Mouse (Mus musculus) kidney, postnatal 25 days (tissue): ENCODE measurements at regions not wholly inside any gene's neighbourhood (a gene's known extent, or its start where the extent isn't known, plus 50 kb on each side); places are given as distances from the start of the nearest gene placed in this dataset.
A peak's percentile ranks its signal among the peaks of the same experiment; 100 is the strongest.

Experiments
- DNase-seq, 2 experiments: peaks; one replicate each; pipeline ENCODE4 v3.0.0; 2021; ENCODE audit warnings: mixed read lengths in 2 of 2

DNA sequence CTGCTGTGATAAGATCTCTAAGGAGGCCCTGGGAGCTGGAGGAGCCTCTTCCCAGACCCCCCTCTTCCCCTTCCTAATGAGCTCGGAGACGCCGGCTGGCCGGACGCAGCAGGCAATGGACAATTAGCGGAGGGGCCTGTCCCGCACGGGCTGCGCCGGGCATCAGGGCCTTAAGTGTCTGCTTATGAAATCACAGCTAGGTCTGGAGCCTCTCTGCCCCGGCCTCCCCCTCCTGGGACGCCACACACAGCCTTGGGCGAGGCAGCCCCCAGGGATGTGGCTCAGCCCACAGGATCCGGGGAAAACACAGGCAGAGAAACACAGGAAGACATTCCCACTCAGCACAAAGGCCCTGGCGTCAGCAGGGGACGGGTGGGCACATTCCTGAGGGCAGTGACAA is 420.6 kb downstream of the Med13l start:
- peak; percentile 39 to 77 for DNase-seq

DNA sequence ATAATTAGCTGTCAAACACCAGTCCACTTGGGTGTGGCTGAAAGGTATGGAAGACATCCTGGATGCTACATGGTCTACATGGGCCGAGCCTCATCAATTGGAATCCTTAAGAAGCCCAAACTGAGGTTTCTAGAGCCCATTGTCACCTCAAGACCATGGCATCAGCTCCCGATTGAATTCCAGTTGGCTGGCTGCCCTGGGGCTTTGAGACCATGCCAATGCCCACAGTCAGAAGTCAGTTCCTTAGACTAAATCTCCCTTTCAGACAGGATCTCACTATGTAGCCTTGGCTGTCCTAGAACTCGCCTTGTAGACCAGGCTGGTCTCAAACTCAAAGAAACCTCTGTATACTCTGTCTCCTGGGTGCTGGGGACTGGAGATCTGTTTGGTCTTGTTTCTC is 423.8 kb downstream of the Med13l start:
- DNase-seq, result peak in 1 of 2 experiments; percentile 22

DNA sequence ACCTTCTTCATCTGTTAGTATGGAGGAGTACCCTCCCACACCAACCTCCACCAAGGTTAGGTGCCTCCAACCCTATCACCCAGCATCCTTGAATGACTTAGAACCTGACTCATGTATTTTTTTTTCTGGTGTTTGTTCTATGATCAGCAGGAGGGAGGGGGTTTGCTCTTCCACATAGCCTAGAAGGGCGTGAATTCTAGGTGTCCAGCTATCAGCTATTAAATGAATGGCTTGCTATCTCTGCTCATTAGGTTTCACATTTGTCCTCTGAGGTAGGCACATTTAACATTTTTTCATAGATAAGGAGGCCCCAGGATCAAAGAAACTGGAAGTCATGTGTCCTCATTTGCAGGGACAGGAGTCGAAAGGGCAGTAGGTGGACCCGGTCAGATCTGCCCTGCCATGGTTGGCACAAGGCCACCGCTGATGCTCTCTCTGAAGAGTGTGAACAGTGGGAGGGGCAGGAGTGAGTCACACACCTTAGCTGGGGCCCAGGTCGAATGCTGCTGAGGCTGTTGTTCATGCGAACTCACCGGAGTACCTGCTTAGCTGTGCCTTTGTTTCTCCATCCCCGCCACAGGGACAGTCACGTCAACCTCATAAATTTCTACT is 424.4 kb downstream of the Med13l start:
- peak; percentile 53 to 59 for DNase-seq

DNA sequence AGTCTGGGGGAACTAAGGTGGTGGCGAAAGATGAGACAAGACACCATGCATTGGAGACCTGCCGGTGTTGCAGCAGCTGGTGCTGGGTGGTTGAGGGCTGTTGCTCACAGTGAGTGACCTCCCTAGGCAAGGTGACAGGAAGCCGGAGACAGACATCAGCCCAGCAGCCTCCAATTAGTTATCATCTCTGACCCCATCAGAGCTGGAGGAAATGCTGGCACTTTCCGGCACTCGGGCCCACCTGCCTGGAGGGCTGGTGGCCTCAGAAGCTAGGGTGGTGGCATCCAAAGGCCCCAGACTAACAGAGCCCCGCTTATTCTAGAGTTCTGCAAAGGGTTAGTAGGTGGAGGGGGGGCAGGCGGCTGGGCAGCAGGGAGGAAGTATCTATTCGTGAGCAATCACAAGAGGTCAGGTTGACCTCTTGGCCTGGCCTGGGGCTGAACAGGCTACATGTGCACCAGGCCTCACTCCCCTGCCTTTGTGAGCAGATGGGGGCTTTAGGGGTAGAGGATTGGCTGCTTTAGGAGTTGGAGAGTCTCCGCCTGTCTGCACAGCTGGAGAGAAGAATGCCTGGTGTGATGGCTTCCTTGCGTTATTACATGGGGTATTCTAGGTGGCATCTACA is 427.0 kb downstream of the Med13l start:
- DNase-seq, result no peak

DNA sequence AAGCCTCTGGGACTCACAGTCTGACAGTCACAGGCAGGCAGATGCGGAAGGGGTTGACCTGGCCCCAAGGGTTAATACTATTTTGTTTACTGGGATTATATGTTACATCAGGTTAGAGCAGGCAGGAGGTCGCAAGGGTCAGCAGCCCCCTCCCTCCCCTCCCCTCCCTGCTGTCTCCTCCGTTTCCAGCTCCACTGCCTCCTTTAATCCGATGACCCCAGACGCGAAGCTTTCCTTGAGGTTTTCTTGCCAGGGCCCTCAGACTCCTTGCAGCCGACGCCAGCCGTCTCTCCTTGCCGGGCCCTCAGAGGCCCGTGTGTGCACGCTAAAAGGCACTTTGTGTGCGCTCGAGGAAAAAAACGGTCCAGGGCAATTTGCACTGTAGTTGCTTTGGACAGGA is 438.6 kb downstream of the Med13l start:
- DNase-seq, result no peak

DNA sequence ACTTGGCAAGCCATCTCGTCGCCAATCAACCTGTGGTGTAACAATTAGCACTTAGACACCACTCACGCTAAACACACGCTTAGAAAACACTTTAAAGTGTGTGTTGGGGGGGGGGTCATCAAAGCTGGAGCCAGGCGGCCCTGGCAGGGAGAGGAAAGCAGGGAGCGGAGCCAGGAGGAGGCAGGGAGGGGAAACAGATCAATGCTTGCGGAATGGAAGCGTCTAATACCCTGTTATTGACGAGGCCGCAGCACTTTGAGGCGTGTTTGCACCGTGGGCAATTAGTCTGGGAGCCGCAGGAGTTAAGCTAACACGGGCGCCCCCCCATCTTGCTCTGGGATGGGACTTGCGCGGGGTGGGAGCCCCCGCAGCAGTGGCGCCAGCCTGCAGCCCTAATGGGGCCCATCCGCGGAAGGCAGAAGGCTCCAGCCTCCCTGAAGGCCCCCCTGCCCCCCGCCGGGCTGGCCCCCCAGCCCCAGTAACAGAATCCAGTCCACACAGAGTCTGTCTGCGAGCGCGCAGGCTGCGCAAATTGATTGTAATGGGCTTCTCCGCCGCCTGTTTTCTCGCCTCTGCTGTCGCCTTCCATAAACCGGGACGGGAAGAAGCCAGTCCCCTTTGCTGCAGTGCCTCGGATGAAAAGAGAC is 445.5 kb downstream of the Med13l start:
- DNase-seq, result no peak

DNA sequence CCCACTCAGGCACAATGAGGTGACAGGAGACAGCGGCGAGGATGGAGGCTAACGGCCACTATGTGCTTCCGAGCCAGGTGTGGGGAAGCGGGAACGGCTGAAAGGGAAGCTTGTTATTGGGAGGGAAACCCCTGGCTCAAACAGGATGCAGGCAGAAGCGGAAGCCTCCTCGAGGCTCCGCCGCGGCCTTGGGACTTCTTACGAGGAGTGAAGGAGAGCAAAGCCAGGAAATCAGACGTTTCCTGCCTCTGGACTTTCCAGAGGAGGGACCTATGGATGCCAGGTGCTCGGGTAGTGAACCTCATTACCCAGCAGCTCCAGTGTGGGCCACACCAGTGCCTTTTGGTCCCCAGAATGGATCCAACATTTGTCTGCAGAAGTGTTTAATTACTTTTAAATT is 449.6 kb downstream of the Med13l start:
- DNase-seq, result no peak

DNA sequence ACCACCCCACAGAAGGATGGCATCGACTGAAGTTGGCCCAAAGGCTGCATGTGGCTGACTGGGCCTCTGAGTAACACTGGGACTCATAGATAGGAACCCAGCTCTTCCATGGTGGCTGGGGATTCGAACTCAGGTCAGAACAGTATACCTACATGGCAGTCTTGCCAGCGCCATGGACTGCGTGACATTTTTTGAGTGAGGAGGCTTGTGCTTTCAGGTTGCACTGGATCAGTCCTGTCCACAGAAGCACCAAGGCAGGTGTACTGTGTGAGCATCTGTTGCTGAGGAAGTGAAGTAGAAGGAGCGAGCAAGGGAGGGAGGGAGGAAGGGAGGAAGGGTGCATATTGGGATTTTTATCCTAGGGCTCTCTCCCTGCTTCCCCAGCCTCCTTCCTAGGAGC is 454.7 kb downstream of the Med13l start:
- DNase-seq, result no peak

DNA sequence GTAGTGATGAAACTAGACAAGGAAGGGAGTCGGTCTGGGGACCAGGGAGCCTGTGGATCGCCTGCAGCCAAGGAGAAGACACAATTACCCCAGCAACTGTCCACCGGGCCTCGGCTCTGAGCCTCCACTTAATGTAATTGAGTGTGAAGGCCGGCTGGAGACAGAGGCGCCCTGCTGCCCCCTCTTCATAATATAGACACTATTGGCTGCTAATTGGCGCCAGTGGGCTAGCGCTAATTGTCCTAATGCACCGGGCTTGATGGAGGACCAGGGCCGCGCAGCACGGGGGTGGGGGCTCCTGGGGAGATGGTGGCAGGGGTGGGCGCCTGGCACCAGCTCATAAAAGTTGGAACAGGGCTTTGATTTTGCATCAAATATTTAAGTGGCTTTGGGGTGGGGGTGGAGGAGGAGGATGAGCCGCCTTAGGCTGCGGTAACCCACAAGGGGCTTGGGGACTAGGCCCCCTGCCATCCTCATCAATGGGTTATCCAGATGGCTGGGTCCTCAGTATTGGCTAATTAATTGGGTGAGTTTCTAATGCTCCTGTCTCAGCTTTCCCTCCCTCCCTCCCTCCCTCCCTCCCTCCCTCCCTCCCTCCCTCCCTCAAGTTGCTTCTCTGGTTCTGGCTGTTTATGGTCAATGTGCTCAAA is 455.3 kb downstream of the Med13l start:
- no peak for DNase-seq

DNA sequence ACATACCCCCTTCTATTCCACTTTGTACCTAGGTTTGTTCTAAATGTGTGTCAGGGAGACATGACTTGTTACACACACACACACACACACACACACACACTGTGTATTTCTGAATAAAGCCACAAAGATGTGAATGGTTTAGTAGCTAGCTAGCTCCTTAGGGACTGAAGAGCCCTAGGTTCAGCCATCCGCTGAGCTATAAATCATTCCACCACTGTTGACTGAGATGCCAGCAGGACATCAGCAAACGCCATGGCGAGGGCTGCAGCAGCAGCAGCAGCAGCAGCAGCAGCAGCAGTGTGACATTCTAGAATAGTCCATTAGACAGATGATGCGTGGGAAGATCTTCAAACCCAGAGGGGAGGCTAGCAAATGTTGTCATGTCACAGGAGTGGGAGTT is 455.9 kb downstream of the Med13l start:
- no peak for DNase-seq

DNA sequence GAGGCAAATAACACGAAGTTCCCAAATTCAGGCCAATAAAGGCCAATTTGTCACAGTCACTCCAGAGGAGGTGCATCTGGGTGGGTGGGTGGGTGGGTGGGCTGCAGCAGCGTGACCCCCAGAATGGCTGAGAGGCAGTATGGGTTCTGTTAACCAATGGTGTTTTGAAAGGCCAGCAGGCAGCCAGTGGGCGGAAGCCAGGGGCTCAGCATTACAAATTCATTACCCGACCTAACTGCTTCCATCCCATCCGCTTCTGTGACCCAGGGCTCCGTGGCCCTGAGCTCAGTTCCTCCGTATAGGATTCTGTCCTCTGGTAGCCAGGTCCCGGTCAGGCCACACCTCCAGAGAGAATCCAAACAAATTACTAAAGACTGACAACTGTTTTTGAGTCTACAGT is 463.5 kb downstream of the Med13l start:
- no peak for DNase-seq

DNA sequence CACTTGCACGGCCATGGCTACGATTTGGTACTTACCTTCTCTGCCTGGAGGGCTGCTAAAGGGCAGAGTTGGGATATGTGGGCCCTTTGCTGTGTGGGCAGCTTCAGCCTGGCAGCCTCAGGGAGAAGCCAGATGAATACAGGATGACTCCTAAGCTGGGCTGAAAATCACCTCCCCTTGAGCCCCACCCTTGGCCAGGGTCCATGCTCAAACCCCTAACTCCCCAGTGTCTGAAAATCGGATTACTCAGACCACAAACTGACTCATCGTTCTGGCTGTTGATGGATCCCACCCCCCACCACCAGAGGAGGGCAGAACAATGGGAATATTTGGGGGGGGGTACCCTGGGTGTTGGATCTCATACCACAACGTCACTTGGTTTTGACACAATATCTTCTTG is 471.6 kb downstream of the Med13l start:
- DNase-seq, result no peak

DNA sequence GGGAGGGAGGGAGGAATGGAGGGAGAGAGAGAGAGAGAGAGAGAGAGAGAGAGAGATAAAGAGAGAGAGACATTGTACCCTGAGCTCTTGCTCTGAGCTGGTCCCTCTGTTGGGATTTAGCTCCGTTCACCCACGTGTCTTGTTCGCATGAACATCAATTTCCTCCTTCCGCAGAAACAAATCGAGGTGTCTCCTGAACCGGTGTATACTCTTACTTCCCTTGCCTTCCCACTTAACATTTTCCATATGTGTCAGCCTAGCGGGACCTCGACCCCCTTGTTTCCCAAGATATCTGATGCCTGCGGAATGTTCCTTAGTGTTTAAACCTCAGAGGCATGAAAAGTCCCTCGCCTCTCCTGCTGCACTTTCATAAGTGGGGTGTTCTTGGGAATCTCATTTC is 484.1 kb downstream of the Med13l start:
- DNase-seq, result no peak

DNA sequence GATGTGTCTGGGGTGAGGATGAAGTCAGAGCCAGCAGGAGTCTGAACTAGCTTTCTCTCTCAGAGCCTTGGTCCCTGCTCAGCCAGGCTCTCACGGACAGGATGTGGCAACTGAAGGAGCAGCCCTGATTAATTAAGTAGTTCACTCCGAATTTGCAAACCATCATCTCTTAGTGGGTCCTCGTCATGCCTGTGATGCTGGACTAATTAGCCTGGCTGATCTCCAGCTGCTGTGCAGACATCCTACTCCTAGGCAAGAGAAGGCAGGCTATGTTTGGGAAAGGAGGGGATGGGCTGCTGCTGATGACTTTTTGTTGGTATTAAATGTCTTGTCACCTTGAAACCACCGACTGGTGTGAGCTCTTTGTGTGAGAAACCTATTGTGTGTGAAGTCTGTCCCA is 487.1 kb downstream of the Med13l start:
- DNase-seq, result no peak

DNA sequence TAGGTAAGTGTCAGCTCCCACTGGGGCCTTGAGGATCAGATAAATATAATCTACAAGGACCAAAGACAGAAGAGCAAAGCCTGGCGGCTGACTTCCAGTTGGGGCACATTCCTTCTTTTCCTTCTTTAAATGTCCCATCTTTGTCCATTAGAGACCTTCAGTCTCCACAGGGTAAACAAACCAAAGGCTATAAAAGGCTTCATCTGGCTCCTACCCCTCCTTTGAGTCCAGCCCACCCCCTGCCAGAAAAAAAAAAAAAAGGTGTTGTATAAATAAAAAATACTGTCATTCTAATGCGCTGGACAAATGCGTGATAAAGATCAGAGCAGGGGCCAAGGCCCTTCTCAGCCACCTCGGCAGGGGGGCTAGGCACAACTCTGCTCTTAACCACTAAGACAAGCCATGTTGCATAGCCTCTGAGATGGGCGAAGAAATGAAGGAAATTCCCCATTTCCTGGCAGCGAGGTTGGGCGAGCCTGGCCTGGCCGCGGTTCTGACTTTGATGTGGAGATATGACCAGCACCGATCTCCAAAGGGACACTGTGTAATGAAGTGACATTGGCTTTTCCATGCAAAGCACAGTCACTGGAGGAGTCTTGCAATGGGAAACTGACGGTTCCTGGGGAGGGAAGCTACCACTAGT is 492.0 kb downstream of the Med13l start:
- DNase-seq, result peak in 1 of 2 experiments; percentile 20

DNA sequence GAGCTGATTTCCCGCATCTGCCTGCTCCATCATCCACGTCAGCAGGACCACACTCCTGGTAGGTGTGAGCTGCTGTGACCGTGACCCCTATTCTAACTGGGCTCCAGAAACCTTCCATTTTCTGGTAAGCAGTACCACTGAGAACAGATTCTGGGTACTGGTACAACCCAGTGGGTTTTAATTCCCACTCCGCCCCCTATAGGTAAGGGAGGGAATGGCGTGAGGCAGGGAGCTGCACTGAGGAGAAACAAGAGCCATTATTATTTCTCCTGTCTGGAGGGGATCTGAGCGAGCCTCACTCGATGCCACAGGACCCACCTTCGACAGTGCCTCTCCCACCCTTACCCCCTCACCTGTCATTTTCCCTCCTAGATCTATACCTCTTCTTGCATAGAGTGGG is 493.3 kb downstream of the Med13l start:
- peak in 1 of 2 experiments; percentile 6 for DNase-seq

DNA sequence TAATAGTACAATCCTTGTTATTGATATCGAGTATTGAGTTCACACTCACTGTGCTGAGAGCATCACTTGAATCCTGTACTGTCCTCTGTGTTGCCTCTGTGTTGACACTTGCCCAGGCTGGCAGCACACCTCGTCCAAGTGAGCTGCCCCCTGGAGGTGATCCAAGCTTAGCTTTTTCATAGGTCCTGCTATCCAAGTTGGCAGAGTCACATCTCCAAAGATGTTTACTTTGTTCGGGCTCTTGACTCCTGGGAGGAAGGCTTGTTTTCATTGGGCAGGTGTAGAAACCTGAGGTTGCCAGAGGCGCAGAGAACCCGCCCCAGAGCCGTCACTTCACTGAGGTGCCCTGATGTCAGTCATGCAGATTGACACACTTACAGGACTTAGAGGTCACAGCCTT is 493.9 kb downstream of the Med13l start:
- no peak for DNase-seq

DNA sequence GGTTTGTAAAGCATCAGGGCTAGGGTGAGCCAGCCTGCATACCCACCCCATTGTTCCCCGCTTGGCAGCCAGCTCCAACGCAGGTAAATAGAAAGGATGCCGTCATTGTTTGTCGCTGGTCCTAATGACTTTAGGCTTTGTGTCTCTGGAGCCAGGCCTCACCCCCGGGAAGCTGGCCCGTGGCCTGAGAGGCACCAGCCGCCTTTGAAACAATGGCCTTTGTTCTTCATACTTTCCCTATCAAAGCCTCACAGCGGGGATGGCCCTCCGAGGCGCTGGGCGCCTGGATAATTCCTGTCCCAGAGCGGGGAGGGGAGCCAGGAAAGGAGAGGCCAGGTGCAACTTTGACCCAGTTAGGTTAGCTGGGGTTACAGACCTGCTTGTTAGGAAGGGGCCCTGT is 495.0 kb downstream of the Med13l start:
- DNase-seq, result peak; percentile 49 to 80

DNA sequence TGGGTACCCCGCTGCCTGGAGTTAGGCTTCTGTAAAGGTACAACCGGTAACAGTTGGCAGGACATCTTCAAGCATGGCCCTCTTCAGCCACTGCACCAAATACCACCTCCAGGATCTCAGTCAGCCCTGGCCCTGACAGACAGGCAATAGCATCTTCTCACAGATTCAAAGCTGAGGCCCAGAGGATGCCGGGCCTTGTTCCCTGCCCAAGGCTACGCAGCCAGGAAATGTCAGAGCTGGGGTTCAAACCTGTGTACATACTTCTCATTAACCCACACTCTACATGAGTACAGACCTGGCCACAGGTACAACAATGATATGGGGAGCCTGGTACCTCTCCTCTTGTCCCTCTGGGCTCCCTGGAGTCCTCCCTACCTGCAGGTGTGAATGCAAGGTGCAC is 497.3 kb downstream of the Med13l start:
- DNase-seq, result no peak

DNA sequence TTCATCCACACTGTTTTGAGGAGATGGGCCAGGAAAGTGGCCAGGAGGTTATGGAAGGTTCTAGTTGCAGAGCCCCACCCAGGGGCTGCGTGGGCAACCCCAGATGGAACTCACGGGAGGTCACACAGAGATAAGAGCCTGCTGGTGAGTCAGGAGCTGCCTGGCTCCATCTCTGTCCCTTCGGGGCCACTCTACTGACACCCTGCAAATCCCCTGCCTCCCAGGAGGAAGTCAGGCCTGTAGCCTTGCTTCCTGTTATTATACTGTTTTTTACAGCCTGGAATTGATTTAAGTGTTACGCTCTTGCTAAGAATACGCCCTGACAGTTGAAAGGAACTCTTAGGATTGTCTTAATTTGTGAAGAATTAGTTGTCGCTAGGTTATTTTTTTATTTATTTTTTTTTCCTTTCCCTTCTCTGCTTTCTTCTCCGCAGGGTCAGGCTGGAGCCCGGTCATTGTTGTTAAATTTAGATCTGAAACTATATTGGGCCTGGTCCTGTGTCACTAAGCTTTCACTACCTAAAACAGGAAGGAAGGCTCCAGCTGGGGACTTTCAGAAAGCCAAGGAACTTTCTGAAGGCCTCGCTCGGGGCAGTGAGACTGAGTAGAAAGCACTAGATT is 497.9 kb downstream of the Med13l start:
- peak; percentile 55 to 79 for DNase-seq

DNA sequence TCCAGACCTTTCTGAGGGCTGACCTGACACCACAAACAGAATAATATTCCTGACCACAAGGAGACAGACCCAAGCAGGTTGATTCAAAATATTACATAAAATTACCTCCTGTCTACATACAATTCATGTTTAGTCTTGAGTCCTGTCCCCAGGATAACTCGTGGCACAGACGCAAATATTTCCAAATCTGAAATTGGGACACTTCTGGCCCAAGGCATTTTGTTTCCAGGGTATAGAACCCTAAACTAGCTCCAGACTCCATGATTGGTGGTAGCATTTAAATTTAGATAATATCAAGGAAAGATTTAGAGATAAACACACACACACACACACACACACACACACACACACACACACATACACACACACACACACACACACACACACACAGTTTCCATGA is 498.7 kb downstream of the Med13l start:
- no peak for DNase-seq

DNA sequence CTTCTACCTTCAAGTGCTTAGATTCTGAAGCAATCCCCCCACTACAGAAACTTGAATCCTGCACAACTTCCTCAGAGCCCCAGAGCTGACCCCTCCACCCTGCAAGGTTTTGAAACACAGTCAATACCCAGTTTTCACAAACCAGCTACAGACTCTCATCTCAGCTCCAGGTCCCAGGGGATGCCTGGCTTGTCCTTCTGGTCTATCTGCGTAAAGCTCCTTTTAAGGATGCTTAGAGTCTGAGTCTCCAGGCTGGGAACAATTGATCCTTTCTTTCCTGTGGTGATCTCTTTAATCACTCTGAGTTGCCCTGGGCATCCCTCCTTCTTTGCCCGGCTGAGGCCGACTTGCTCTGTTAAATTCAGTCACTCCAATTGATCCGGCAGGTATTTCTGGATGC is 500.4 kb downstream of the Med13l start:
- no peak for DNase-seq

DNA sequence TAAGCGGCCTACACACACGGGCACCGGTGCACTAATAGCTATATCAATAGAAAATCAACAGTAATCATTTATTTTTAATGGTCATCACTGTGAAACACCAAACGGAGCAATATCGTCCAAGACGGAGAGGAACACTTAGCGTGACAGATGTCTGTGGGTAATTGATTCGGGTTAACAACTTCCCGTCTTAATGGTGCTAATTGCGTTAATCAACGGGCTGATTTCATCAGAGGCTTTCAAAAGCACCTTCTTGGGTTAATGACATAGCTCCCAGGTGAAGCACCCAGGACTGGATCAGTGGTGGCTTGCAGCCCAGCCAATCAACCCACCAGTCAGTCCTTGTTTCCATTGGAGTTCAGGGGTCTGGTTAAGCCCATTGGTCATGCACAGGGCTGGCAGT is 502.0 kb downstream of the Med13l start:
- no peak for DNase-seq
